Mouse (Mus musculus) Patski (cell line): ENCODE results near the gene BC035044. TPM values are rescaled to one million over a fixed set of nuclear protein-coding genes. Genes with fewer than 3 reads are reported as not detected.
"Not testable (repeated sequence)": the region's sequence is repeated elsewhere in the genome, so short reads cannot be mapped to it uniquely, and the experiment has no call there.

Source experiments
- ATAC-seq: fragments of 100-300 bp; one replicate; pipeline ENCODE4 v1.8.0; 2021
- CTCF ChIA-PET: fragments of 350-600 bp; sonication (Branson Sonifier 250); formaldehyde crosslinking; loops from one replicate; lab custom pipeline; 2022; ENCODE audit warnings: inconsistent platforms; lab: Charles Lee
- POLR2A ChIA-PET: fragments of 350-600 bp; sonication (Branson Sonifier 250); formaldehyde crosslinking; loops from one replicate; lab custom pipeline; 2022; ENCODE audit warnings: antibody characterized with exemption, inconsistent platforms; lab: Charles Lee
- DNase-seq: peaks from one replicate; pipeline ENCODE4 v3.0.0-alpha.2; 2011; ENCODE audit warnings: low read depth, low spot score
- H3K27me3 ChIP-seq: fragments of 371-371 bp; one replicate; pipeline ENCODE4 v1.5.1; 2021
- CTCF ChIP-seq: fragments of 100-300 bp; IDR thresholded peaks from one replicate; pipeline ENCODE4 v1.5.1; 2021
- in situ Hi-C: fragments of 300-500 bp; cut with MboI; formaldehyde crosslinking; loops from 3 replicates; pipeline ENCODE4 v1.11.1; 2018; ENCODE audit warnings: low pct_unique_long_range_greater_than_20kb, mixed read lengths
- polyA plus RNA-seq: library from polyadenylated mRNA; unstranded; gene quantifications from one replicate; pipeline ENCODE4 v1.2.3, GENCODE M21; 2021

Gene BC035044
- not detected for polyA plus RNA-seq

- ATAC-seq (no peak), DNase-seq (no peak)
- in situ Hi-C loops: no loop called here
Observed at GRCm38 (mm10) chr6:128890948-128891355, at the start of gene BC035044. TSS of gene BC035044 (minus strand) at chr6:128891126.

GRCm38 (mm10) chr6:128935889-128936665 is 45.2 kb upstream of the BC035044 start:
- POLR2A ChIA-PET, in situ Hi-C loops, ATAC-seq, H3K27me3 ChIP-seq, DNase-seq: not testable (repeated sequence)
- CTCF ChIA-PET: interaction anchor here (1.6 kb wide), 1 partner anchor 15 kb away, joined by 3 read pairs; no protein-coding TSS in a partner anchor

More at GRCm38 (mm10) chr6:128890948-128891355, at the start of gene BC035044:
- no peak for TF ChIP-seq CTCF
- H3K27me3 ChIP-seq: no peaks in the 10 kb centered on the region
- POLR2A ChIA-PET: no interaction called here
- CTCF ChIA-PET: no interaction called here

GRCm38 (mm10) chr6:128934081-128934480 is 43.2 kb upstream of the BC035044 start, which contains the start of gene Clec2g:
TSS of gene Clec2g (plus strand) at chr6:128934381.
- H3K27me3 ChIP-seq, CTCF ChIA-PET, in situ Hi-C loops, ATAC-seq, POLR2A ChIA-PET, DNase-seq: not testable (repeated sequence)

- ATAC-seq (no peak), DNase-seq (no peak)
- H3K27me3 ChIP-seq: no peaks in the 10 kb centered on the region
- ChIA-PET POLR2A (no interaction called here), CTCF (no interaction called here)
- TF ChIP-seq CTCF: no peak
- in situ Hi-C loops: no loop called here
Observed at GRCm38 (mm10) chr6:128933050-128933449, 42.1 kb upstream of the BC035044 start.

GRCm38 (mm10) chr6:128917322-128917721 is 26.4 kb upstream of the BC035044 start:
- in situ Hi-C loops: no loop called here
- ChIA-PET POLR2A (no interaction called here), CTCF (no interaction called here)
- no peak for TF ChIP-seq CTCF
- DNase-seq: no peak
- no peaks in the 10 kb centered on the region for H3K27me3 ChIP-seq
- ATAC-seq: no peak

- ChIA-PET CTCF (no interaction called here), POLR2A (no interaction called here)
- H3K27me3 ChIP-seq: no peaks in the 10 kb centered on the region
- in situ Hi-C loops: no loop called here
- ATAC-seq (no peak), DNase-seq (no peak)
- no peak for TF ChIP-seq CTCF
Observed at GRCm38 (mm10) chr6:128913598-128914254, 22.8 kb upstream of the BC035044 start.

GRCm38 (mm10) chr6:128900796-128901552 is 10.0 kb upstream of the BC035044 start:
- in situ Hi-C loops, DNase-seq, CTCF ChIA-PET, ATAC-seq, POLR2A ChIA-PET, H3K27me3 ChIP-seq: not testable (repeated sequence)

- TF ChIP-seq CTCF: no peak
- H3K27me3 ChIP-seq: no peaks in the 10 kb centered on the region
- in situ Hi-C loops: no loop called here
- ChIA-PET POLR2A (no interaction called here), CTCF (no interaction called here)
- no peak for DNase-seq
- ATAC-seq: no peak
Observed at GRCm38 (mm10) chr6:128900044-128900443, 9.1 kb upstream of the BC035044 start.

GRCm38 (mm10) chr6:128895404-128896001 is 4.6 kb upstream of the BC035044 start:
- DNase-seq (no peak), ATAC-seq (no peak)
- in situ Hi-C loops: no loop called here
- no peaks in the 10 kb centered on the region for H3K27me3 ChIP-seq
- POLR2A ChIA-PET: no interaction called here
- CTCF ChIA-PET: no interaction called here
- no peak for TF ChIP-seq CTCF

- in situ Hi-C loops: loop anchor here (10.0 kb wide), 1 partner anchor 86 kb away; no protein-coding TSS in a partner anchor
- TF ChIP-seq CTCF: no peak
- no peaks in the 10 kb centered on the region for H3K27me3 ChIP-seq
- ATAC-seq (no peak), DNase-seq (no peak)
- ChIA-PET CTCF (no interaction called here), POLR2A (no interaction called here)
Observed at GRCm38 (mm10) chr6:128888834-128889233, 2.1 kb downstream of the BC035044 start.

GRCm38 (mm10) chr6:128887091-128887790 is 3.7 kb downstream of the BC035044 start, which contains the start of gene Clec2i:
TSS of gene Clec2i (plus strand) at chr6:128887588.
- H3K27me3 ChIP-seq, CTCF ChIA-PET, ATAC-seq, DNase-seq, POLR2A ChIA-PET: not testable (repeated sequence)
- in situ Hi-C loops: loop anchor here (10.0 kb wide), 1 partner anchor 88 kb away; no protein-coding TSS in a partner anchor
